Mouse (Mus musculus) spleen, adult 2 months (tissue): Measurements from ENCODE around the gene Ubald2. TPM values are rescaled to one million over a fixed set of nuclear protein-coding genes. Genes with fewer than 3 reads are reported as not detected.
"Not testable (repeated sequence)": the region's sequence is repeated elsewhere in the genome, so short reads cannot be mapped to it uniquely, and the experiment has no call there.

Source experiments
- DNase-seq, 2 experiments: peaks; one replicate each; pipeline versions ENCODE4 v3.0.0 to v3.0.0-alpha.2; 2012 to 2021; ENCODE audit warnings: low spot score in 2 of 2, low read depth in 1 of 2
- H3K27ac ChIP-seq: fragments of 200-500 bp; 2 replicates; pipeline ENCODE4 v1.5.1; 2012; ENCODE audit warnings: low read length, inconsistent platforms; ENCODE audit not compliant: insufficient read depth
- H3K27me3 ChIP-seq: fragments of 200-500 bp; 2 replicates; pipeline ENCODE4 v1.6.1; 2012; ENCODE audit warnings: mild to moderate bottlenecking, moderate library complexity, low read length, inconsistent platforms; ENCODE audit not compliant: control insufficient read depth, insufficient read depth
- H3K36me3 ChIP-seq: fragments of 200-500 bp; 2 replicates; pipeline ENCODE4 v1.6.1; 2012; ENCODE audit warnings: mild to moderate bottlenecking, low read length, inconsistent platforms; ENCODE audit not compliant: control insufficient read depth, insufficient read depth
- H3K4me1 ChIP-seq: fragments of 200-500 bp; 2 replicates; pipeline ENCODE4 v1.6.1; 2011; ENCODE audit warnings: inconsistent platforms; ENCODE audit not compliant: control insufficient read depth, insufficient read depth, insufficient read length
- H3K4me3 ChIP-seq: fragments of 200-500 bp; 2 replicates; pipeline ENCODE4 v1.5.1; 2011; ENCODE audit warnings: mild to moderate bottlenecking, inconsistent platforms; ENCODE audit not compliant: insufficient read depth, insufficient read length; ENCODE audit errors: extremely low read depth
- CTCF ChIP-seq: fragments of 200-500 bp; IDR thresholded peaks from 2 replicates; pipeline ENCODE4 v1.5.1; 2011; ENCODE audit warnings: mild to moderate bottlenecking, inconsistent platforms; ENCODE audit not compliant: insufficient read depth, insufficient read length, insufficient replicate concordance; ENCODE audit errors: extremely low read depth
- POLR2A ChIP-seq: fragments of 200-500 bp; IDR thresholded peaks from 2 replicates; pipeline ENCODE4 v1.6.1; 2011; ENCODE audit warnings: low read depth, low read length, inconsistent platforms
- WGBS: fragments of 180-500 bp; shearing (Covaris S2); methylation state at CpG from one replicate; pipeline ENCODE4 v1.1.7; 2018; 5-methylcytosine and 5-hydroxymethylcytosine counted together
- polyA plus RNA-seq: library from polyadenylated mRNA; depleted of rRNA; stranded (reverse); fragments of >200 nt; gene quantifications from 2 replicates; pipeline ENCODE4 v1.2.3, GENCODE M21; 2012

Gene Ubald2
- polyA plus RNA-seq, 1 experiment, result 152 TPM

GRCm38 (mm10) chr11:116423214-116423613 is 10.7 kb upstream of the Ubald2 start:
- WGBS, result 57% methylated on average over 6 of the region's 6 CpGs
- TF ChIP-seq CTCF (no peak), POLR2A (no peak)
- H3K4me1 ChIP-seq, result peaks cover 30% of the 10 kb centered on the region; the same call in 1 of the 2 replicates
- peak overlapping the region; percentile 90 for H3K27ac ChIP-seq
- no peak overlapping the region for H3K4me3 ChIP-seq
- H3K36me3 ChIP-seq, result no peaks in the 10 kb centered on the region
- DNase-seq, result no peak
- H3K27me3 ChIP-seq, result no peaks in the 10 kb centered on the region

- Histone ChIP-seq H3K4me3 (no peak overlapping the region; the same call in 1 of the 2 replicates), H3K36me3 (no peaks in the 10 kb centered on the region), H3K27me3 (no peaks in the 10 kb centered on the region), H3K27ac (peak overlapping the region; percentile 90), H3K4me1 (peaks cover 27% of the 10 kb centered on the region; the same call in 1 of the 2 replicates)
- WGBS, result 19% methylated on average over 10 of the region's 10 CpGs
- peak; percentile 84 to 86 for DNase-seq
- TF ChIP-seq CTCF (no peak), POLR2A (peak; percentile 86)
These were observed 9.9 kb upstream of the Ubald2 start for GRCm38 (mm10) chr11:116423782-116424620.

GRCm38 (mm10) chr11:116424621-116425407 is 9.1 kb upstream of the Ubald2 start:
- H3K36me3 ChIP-seq, result no peaks in the 10 kb centered on the region
- H3K4me1 ChIP-seq, result peaks cover 34% of the 10 kb centered on the region; the same call in 1 of the 2 replicates
- H3K27ac ChIP-seq, result peak overlapping the region; percentile 90
- no peak for DNase-seq
- WGBS, result 46% methylated on average over 8 of the region's 8 CpGs
- no peak overlapping the region for H3K4me3 ChIP-seq
- TF ChIP-seq POLR2A, result no peak
- no peak for TF ChIP-seq CTCF
- no peaks in the 10 kb centered on the region for H3K27me3 ChIP-seq

GRCm38 (mm10) chr11:116426328-116426727 is 7.6 kb upstream of the Ubald2 start:
- H3K4me1 ChIP-seq, result peaks cover 36% of the 10 kb centered on the region; the same call in 1 of the 2 replicates
- H3K27me3 ChIP-seq, H3K27ac ChIP-seq, H3K36me3 ChIP-seq, H3K4me3 ChIP-seq, DNase-seq: not testable (repeated sequence)
- WGBS, result 91% methylated on average over 11 of the region's 11 CpGs

GRCm38 (mm10) chr11:116426852-116427575 is 6.9 kb upstream of the Ubald2 start:
- Histone ChIP-seq H3K27me3 (no peaks in the 10 kb centered on the region), H3K4me1 (peaks cover 36% of the 10 kb centered on the region; the same call in 1 of the 2 replicates), H3K36me3 (no peaks in the 10 kb centered on the region), H3K4me3 (no peak overlapping the region), H3K27ac (no peak overlapping the region)
- TF ChIP-seq CTCF (no peak), POLR2A (no peak)
- 74% methylated on average over 6 of the region's 6 CpGs for WGBS
- DNase-seq, result no peak

GRCm38 (mm10) chr11:116428872-116429859 is 4.7 kb upstream of the Ubald2 start:
- peaks cover 22% of the 10 kb centered on the region; the same call in 1 of the 2 replicates for H3K4me1 ChIP-seq

More at GRCm38 (mm10) chr11:116428872-116429859, 4.7 kb upstream of the Ubald2 start:
- Histone ChIP-seq H3K4me3 (no peak overlapping the region), H3K36me3 (no peaks in the 10 kb centered on the region), H3K27ac (peak overlapping the region; percentile 24; the same call in 1 of the 2 replicates), H3K27me3 (no peaks in the 10 kb centered on the region)
- peak in 1 of 2 experiments; percentile 13 for DNase-seq
- 43% methylated on average over 13 of the region's 13 CpGs for WGBS
- TF ChIP-seq CTCF, result no peak
- no peak for TF ChIP-seq POLR2A
